Comparison of ENCODE assay signal across 15 mouse cellular contexts in the genomic region with DNA sequence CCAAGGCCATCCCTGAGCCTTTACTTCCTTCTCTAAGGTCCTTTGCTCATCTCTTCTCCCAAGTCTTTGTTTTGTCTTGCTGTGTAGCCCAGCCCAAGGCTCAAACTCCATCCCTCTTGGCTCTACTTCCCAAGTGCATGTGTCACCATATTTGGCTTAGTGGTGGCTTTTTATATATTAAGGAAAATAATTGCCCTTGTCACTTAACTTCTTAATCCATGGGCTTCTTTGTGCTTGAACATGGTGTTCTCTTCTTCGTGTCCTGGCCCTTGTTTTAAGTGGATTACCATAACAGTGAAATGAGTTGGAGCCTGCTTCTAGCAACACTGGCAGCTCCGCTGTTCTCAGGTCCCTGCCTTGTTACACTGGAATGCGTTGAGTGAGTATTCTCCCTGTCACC.
"Had no signal": no experiment of that assay in that cellular context is flagged by ENCODE, and none has a peak within 500 bp of the region (broad histone marks: within the 10 kb centered on the region; RNA-seq: fewer than 3 reads in every experiment).

No protein-coding gene starts in this region.

- H3K27ac ChIP-seq: neural tube, embryonic 15.5 days; stomach, embryonic 15.5 days; stomach, postnatal 0 days had no signal

- H3K9me3 ChIP-seq: neural tube, embryonic 15.5 days; stomach, embryonic 15.5 days had no signal

- H3K36me3 ChIP-seq: stomach, embryonic 15.5 days had no signal

- H3K4me3 ChIP-seq: neural tube, embryonic 15.5 days; stomach, embryonic 15.5 days had no signal

- H3K9ac ChIP-seq: neural tube, embryonic 15.5 days; stomach, embryonic 15.5 days had no signal

- H3K4me1 ChIP-seq: stomach, embryonic 15.5 days had no signal

- H3K27me3 ChIP-seq: neural tube, embryonic 15.5 days; stomach, embryonic 15.5 days had no signal

- H3K4me2 ChIP-seq: neural tube, embryonic 15.5 days; stomach, embryonic 15.5 days had no signal

- DNase-seq: retina, postnatal 1 day; right cerebral cortex, adult 18-20 months; right cerebral cortex, postnatal 14 days; right cerebral cortex, postnatal 25 days; right cerebral cortex, postnatal 4 days; spleen, adult 18-20 months; thymus, adult 18-20 months; thymus, adult 2 months; thymus, postnatal 14 days; thymus, postnatal 25 days; thymus, postnatal 36 days; thymus, postnatal 4 days had no signal
